Mouse (Mus musculus) thymus, postnatal 25 days (tissue): ENCODE results near the gene Kdm4d.
"Not testable (repeated sequence)": the region's sequence is repeated elsewhere in the genome, so short reads cannot be mapped to it uniquely, and the experiment has no call there.

ENCODE experiments used
- DNase-seq: peaks from one replicate; pipeline ENCODE4 v3.0.0; 2022

Gene Kdm4d

DNA sequence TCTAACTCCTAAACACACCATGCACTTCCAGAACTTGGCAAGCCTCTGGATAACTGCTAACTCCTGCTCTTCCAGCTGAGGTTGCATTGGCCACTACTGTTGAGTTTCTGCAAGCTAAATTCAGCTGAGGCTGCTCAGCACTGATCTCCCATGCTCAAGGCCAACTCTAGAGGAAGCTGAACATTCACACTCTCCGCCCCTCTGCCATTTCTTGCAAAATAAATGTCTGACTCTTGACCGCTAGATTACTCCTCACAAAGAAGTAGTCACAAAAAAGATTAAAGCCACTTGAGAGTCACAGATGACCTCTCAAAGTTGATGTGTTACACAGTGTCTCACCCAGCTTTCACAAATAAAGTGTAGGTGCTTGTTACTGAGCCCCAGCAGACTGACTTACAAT is 53.2 kb downstream of the Kdm4d start:
- not testable (repeated sequence) for DNase-seq

DNA sequence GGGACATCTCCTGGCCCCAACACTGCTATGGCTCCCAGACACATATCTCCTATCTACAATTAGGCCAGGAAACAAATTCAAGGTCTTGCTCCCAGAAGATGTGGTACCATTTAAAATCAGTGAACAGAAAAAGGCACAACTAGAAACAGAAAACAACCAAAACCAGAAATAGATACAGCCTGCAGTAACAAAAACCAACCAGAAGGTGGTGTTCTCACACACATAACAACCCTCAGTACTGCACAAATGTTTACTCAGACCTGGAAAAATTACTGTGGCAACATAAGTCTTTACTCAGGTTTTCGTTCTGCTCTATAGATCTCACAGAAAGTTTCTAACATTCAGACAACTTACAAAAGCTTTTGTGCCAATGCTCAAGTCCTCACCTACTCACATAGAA is 59.9 kb downstream of the Kdm4d start:
- no peak for DNase-seq

DNA sequence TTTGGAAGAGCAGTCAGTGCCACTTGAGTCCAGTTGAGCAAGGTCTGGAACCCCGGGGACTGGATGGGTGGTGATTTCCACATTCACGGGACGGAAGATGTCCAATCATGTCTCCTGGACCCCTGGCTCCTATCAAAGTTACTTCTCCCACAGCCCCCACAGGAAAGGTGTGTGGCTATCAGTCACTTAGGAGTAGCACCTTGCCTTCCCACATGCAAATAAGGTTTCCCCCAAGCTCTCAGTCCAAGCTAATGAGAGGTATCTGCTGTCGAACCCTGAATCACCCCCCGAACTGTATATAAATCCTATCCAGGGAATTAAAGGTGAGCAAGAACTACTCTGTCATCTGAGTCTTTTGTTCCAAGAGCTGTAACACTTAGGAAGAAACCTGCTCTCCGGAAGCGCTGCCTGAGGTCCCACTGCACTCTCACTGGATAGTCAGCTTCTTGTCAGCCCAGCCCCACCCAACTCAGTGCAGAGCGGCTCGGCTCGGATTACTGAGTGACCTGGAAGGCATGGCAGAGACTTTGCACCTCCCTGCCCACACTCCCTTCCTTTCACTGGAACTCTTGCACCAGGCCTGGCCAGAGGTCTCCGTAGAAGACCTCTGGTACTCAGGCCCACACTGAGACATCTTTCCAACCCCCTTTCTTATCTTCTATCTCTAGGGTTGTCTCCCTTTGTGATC is 66.9 kb downstream of the Kdm4d start:
- no peak for DNase-seq
